Mouse (Mus musculus): Measurements from ENCODE around the gene Olfr287. TPM values are rescaled to one million over a fixed set of nuclear protein-coding genes. Genes with fewer than 3 reads are reported as not detected.

The Olfr287 gene
- not detected for total RNA-seq (2021)
- long read RNA-seq, experiment 1, result 0 reads
- long read RNA-seq, experiment 2, result 0 reads

DNA sequence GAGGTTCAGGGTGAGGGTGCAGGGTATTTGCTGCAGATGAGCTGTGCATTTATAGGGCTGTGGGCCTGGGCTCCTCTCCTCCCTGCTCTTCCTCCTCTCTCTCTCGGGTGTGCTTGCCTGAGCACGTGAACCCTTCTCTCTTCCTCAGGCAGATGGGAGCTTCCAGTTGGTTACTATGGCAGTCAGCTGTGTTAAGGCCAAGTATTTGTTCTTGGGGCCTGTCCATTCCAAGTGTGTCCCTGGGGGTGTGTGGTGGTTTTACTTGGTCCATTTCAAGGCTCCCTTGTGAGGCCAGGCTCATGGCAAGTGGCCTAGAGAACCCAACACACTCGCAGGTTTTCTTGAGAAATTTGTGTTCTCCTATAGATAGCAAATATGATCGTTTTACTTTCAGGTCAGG, at the start of gene Olfr287, which contains the start of gene Gm44579:
Olfr287 (minus strand) TSS at position 180 of the 400 bp plus-strand sequence.
Gm44579 (minus strand) TSS at position 101 of the 400 bp plus-strand sequence.
- DNase-seq, result peak in 1 of 2 experiments; percentile 3

DNA sequence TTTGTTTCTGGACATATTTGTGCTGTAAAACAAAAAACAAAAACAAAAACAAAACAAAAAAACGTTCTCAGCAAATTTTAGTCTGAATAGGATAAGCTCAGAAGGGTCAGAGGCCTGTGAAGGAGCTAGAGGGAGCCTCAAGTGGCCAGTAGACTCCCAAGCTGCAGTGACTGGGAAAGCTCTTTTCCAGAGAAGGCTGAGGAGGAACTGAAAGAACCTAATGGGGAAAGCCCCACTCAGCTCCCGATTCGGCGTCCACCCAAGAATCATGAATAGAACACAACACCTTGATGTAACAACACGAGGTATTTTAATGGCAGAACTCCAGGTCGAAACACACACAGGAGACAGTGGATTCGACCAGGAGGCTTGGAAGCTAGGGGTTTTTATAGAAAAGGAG, 36.9 kb upstream of the Olfr287 start:
- DNase-seq, result no peak

- DNase-seq, result no peak
Measured at GRCm38 (mm10) chr15:98257193-98257592, 36.3 kb upstream of the Olfr287 start, which contains the start of gene H1fnt. TSS of gene H1fnt (minus strand) at chr15:98257293.

GRCm38 (mm10) chr15:98256271-98256670, 35.4 kb upstream of the Olfr287 start:
- DNase-seq, result peak in 1 of 2 experiments; percentile 18

DNA sequence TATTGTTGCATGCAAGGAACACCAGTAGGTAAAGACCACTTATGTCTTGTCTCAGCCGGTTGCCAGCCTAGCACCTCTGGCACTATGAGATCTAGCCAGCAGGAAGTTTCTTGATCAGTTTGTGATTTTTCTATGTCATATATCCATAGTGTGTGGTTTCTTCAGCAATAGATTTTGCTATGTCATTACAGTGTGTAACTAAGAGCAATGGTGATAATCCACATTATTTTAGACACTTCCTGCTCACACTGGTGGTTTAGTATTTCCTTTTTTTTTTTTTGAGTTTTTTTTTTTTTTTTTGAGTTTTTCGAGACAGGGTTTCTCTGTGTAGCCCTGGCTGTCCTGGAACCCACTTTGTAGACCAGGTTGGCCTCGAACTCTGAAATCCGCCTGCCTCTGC, 14.6 kb upstream of the Olfr287 start:
- DNase-seq, result no peak

DNA sequence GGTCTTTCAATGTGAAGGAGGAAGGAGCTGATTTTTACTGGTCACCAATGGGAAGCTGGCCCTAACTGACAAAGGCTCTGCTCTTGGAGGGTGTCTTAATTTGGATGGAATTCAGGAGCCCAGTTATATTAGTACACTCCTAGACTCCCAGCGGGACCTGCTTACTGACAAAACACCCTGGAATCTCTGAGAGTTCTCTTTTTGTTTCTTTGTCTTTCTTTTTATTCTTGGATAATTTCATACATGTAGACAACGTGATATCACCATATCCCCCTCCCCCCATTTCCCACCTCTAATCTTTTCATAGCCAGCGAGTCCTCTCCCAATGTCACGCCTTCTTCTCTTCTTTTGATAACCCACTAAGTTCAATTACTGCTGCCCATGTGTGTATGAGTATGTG, 13.5 kb upstream of the Olfr287 start, which contains the start of gene Olfr286:
Olfr286 (minus strand) TSS at position 101 of the 400 bp plus-strand sequence.
- DNase-seq, result no peak

DNA sequence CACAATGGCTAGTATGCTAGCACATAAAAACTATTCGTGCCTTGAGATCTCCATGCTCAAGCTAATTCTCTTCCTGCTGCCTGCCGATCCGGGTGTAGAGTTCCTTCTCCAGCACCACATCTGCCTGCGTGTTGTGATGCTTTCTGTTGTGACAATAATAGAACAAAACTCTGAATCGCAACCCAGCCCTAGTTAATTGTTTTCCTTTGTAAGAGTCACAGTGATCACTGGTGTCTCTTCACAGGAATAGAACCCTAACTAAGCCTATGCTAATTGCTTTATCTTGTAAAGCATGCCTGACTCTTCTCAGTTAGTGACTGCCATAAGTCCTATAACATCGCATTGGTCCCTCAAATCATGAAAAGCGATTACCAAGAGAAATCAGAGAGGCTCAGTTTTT, 5.2 kb upstream of the Olfr287 start:
- DNase-seq, result no peak

GRCm38 (mm10) chr15:98225610-98226009, 4.8 kb upstream of the Olfr287 start:
- DNase-seq, result peak in 1 of 2 experiments; percentile 6

DNA sequence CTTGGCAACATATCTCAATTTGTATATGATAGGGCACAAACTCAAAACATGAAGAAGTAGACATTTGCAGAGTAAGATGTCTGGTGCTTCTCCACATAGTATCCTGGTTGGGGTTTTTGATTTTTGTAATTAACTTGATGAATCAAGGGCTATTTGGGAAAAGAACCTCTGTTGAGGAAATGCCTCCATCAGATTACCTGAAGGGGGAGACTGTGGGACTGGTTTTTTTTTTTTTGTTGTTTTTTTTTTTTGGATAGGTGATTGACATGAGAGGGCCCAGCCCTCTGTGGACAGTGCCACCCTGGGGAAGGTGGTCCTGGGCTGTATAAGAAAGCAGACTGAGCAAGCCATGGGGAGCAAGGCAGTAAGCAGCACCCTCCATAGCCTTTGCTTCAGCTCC, 1.5 kb upstream of the Olfr287 start:
- no peak for DNase-seq

DNA sequence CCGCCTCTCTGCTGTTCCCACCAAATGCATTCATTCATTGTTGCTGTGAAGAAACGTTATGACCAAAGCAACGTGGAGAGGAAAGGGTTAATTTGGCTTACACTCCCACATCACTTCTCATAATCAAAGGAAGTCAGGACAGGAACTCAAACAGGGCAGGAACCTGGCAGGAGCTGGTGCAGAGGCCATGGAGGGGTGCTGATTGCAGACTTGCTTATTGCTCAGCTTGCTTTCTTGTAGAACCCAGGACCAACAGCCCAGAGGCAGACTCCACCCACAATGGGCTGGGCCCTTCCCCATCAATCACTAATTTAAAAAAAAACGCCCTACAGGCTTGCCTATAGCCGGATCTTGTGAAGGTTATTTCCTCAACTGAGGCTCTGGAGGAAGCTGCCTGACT, 6.7 kb downstream of the Olfr287 start:
- no peak for DNase-seq

GRCm38 (mm10) chr15:98213336-98213870, 7.5 kb downstream of the Olfr287 start:
- DNase-seq, result peak; percentile 10 to 34

GRCm38 (mm10) chr15:98209676-98210075, 11.2 kb downstream of the Olfr287 start:
- DNase-seq, result no peak

GRCm38 (mm10) chr15:98195442-98195841, 25.4 kb downstream of the Olfr287 start, which contains the start of gene Olfr288:
TSS of gene Olfr288 (minus strand) at chr15:98195542.
- DNase-seq, result no peak

DNA sequence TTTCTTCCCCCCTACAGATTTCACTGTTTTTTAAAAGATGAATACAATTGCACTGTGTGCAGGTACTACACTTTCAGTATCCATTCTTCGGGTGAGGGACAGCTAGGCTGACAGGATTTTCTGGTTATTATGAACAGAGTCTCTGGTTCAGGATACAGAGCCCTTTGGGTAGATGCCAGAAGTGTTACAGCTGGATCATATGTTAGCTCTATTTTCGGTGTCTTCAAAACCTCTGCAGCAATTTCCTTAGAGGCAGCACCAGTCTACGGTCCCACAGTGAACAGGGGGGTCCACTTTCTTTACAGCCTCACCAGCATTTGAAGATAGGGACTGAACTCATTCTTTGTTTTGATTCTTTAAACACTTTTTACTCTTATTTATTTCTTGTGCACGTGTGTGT, 36.4 kb downstream of the Olfr287 start:
- DNase-seq, result no peak

- DNase-seq, result no peak
Measured at GRCm38 (mm10) chr15:98181856-98182570, 38.8 kb downstream of the Olfr287 start.

- peak; percentile 92 to 94 for DNase-seq
Measured at GRCm38 (mm10) chr15:98181132-98181711, 39.6 kb downstream of the Olfr287 start.

GRCm38 (mm10) chr15:98180567-98181131, 40.2 kb downstream of the Olfr287 start:
- no peak for DNase-seq

DNA sequence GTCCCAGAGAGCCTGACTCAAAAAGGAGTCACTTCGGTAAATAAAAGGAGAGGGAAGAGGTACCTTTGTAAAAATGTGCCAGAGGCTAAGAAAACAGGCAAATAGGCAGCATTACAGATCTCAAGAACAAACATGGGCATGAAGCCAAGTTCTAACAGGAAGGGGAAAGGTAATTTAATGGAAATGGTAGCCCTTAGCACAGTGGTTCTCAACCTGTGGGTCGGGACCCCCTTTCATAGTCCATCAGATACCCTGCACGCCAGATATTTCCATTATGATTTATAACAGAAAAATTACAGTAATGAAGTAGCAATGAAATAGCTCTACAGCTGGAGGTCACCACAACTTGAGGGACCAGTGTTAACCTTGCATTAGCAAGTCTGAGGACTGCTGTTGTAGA, 43.5 kb downstream of the Olfr287 start:
- DNase-seq, result no peak

- peak in 1 of 2 experiments; percentile 34 for DNase-seq
Measured at GRCm38 (mm10) chr15:98173821-98174220, 47.0 kb downstream of the Olfr287 start.

GRCm38 (mm10) chr15:98172113-98172512, 48.7 kb downstream of the Olfr287 start:
- DNase-seq, result no peak

DNA sequence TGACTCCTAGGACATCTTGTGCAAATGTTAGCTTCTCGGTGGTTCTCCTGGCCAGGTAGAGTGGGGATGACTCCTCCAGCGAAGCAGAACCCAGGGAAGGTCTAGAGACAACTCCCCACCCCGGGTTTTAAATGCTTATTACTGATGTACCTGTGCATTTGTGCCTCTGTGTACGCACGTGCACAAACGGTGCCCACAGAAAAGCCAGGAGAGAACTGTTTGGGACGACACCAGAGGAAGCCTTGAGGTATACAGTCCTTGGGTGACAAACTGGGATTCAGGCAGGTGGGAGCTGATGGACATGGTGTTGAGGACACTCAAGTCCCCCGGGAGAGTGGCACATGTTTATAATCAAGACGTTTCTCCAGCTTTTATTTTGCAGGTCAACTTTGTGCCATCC, 49.9 kb downstream of the Olfr287 start:
- DNase-seq, result no peak

GRCm38 (mm10) chr15:98170365-98170764, 50.5 kb downstream of the Olfr287 start:
- peak in 1 of 2 experiments; percentile 19 for DNase-seq

DNA sequence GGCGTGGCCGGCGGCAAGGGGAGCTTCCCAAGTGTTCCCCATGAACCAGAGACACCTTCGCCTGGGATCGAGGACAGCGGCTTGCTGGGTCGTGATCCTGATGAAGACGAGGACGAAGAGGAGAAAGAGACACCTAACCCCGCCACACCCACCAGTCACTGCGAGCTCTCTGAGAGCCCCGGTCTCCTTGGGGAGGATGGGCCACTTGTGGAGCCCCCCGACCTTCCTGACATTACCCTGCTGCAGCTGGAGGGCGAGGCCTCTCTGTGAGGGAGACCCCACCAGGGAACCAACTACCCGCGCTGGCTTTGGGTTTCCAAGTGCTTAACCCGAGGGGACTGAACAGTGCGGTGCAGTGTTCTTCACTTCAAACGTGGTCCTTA, 52.2 kb downstream of the Olfr287 start:
- DNase-seq, result no peak
